Mouse (Mus musculus): ENCODE data around the gene Med12l.

The Med12l gene

GRCm38 (mm10) chr3:59316077-59316476 lies 310.5 kb downstream of the Med12l start:
- DNase-seq (ENCODE audit: low spot score in 2 of 2) = no peak

GRCm38 (mm10) chr3:59321278-59321876 lies 315.8 kb downstream of the Med12l start:
- peak in 1 of 2 experiments; percentile 54 for DNase-seq (ENCODE audit: low spot score in 2 of 2)

- DNase-seq (ENCODE audit: low spot score in 2 of 2) = no peak
Observed at GRCm38 (mm10) chr3:59328526-59328925, 322.9 kb downstream of the Med12l start.

GRCm38 (mm10) chr3:59341647-59342427 lies 336.2 kb downstream of the Med12l start:
- no peak for DNase-seq (ENCODE audit: low spot score in 2 of 2)

GRCm38 (mm10) chr3:59343026-59343425 lies 337.4 kb downstream of the Med12l start:
- DNase-seq (ENCODE audit: low spot score in 2 of 2) = no peak

GRCm38 (mm10) chr3:59344065-59344905 lies 338.7 kb downstream of the Med12l start, which contains the start of gene Igsf10:
Gene Igsf10, minus strand, starts transcription at chr3:59344394.
- peak in 1 of 2 experiments; percentile 35 for DNase-seq (ENCODE audit: low spot score in 2 of 2)

GRCm38 (mm10) chr3:59351768-59352167 lies 346.1 kb downstream of the Med12l start:
- no peak for DNase-seq (ENCODE audit: low spot score in 2 of 2)

GRCm38 (mm10) chr3:59354156-59354555 lies 348.5 kb downstream of the Med12l start:
- DNase-seq (ENCODE audit: low spot score in 2 of 2) = no peak

GRCm38 (mm10) chr3:59360102-59360501 lies 354.5 kb downstream of the Med12l start:
- DNase-seq (ENCODE audit: low spot score in 2 of 2) = no peak

- DNase-seq (ENCODE audit: low spot score in 2 of 2) = no peak
Observed at GRCm38 (mm10) chr3:59361895-59362294, 356.3 kb downstream of the Med12l start.
